ENCODE assay signal across 2 mouse cellular contexts in genomic region chr11:83227926-83228723, GRCm38 (mm10).
A peak's percentile ranks its signal among the peaks of the same experiment; 100 is the strongest.
TF ChIP-seq lines count a peak whose summit lies in the region.

No protein-coding gene starts in this region.

TF ChIP-seq in CH12.LX, 34 proteins besides CTCF, POLR2A, EP300 and RAD21:
- TF ChIP-seq CHD1 (IDR thresholded peaks at IDR 0.05; ENCODE audit: low read depth, low read length), result no peak
- TF ChIP-seq CHD2 (IDR thresholded peaks at IDR 0.05; ENCODE audit: low read length), result 0 out of 2 replicates have a peak, but pooled peaks have one; percentile 32
- peak; percentile 94 for TF ChIP-seq POLR2AphosphoS2 (IDR thresholded peaks at IDR 0.05; ENCODE audit: low read depth, low read length)
TF ChIP-seq in CH12.LX: peak in this region for 2.

TF ChIP-seq in MEL, 35 proteins besides CTCF, POLR2A, EP300 and RAD21:
- TF ChIP-seq POLR2AphosphoS2 (IDR thresholded peaks at IDR 0.05; ENCODE audit: low read length), result peak; percentile 61
- TF ChIP-seq RCOR1 (IDR thresholded peaks at IDR 0.05; ENCODE audit: low read depth, low read length), result peak; percentile 94
- TF ChIP-seq TCF12 (IDR thresholded peaks at IDR 0.05; ENCODE audit: low read depth, low read length), result no peak
- TF ChIP-seq GATA1 (IDR thresholded peaks at IDR 0.05; ENCODE audit: low read depth, low read length), result peak; percentile 53
- no peak for TF ChIP-seq MAFK (IDR thresholded peaks at IDR 0.05; ENCODE audit: borderline replicate concordance, low read depth, low read length)
- TF ChIP-seq NELFE (IDR thresholded peaks at IDR 0.05; ENCODE audit: low read depth, low read length), result peak; percentile 26; the same call in 1 of the 2 replicates
